Mouse (Mus musculus) erythroblast, embryonic 14.5 days (primary cell): ENCODE results near the gene Plekho1.

Source experiments
- GATA1 ChIP-seq: IDR thresholded peaks from 2 replicates; pipeline ENCODE4 v1.6.1; 2012; ENCODE audit warnings: low read length, inconsistent platforms, mixed read lengths
- TAL1 ChIP-seq: IDR thresholded peaks from 3 replicates; pipeline ENCODE4 v1.6.1; 2012; ENCODE audit warnings: low read length, inconsistent platforms, mixed read lengths

DNA sequence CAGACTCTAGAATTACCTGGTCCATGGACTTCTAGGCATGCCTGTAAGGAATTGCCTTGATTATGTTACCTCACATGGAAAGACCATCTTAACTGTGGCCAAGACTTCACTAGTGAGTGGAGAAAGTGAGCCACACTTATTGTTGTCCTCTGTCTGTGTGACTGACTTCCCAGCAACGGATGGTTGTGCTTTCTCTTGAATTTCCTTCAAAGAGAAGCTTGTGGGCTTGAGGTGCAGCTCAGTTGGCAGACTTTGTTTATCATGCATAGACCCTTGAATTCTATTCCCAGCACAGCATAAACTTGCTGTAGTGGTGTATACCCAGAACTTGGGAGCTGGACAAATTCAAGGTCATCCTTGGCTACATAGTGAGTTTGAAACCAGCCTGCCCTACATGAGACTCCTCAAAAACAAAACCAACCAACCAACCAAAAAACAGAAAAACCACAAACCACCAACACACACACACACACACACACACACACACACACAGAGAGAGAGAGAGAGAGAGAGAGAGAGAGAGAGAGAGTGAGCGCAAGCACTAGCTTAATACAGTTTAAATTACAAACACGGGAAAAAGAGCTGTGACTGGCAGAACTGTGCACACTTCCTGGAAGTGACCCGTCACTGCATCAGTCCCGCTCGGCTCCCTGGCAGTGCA lies 36.3 kb upstream of the Plekho1 start:
- no peak for TF ChIP-seq GATA1
- no peak for TF ChIP-seq TAL1
